7 mouse cellular contexts compared by ENCODE assay signal in the genomic region with DNA sequence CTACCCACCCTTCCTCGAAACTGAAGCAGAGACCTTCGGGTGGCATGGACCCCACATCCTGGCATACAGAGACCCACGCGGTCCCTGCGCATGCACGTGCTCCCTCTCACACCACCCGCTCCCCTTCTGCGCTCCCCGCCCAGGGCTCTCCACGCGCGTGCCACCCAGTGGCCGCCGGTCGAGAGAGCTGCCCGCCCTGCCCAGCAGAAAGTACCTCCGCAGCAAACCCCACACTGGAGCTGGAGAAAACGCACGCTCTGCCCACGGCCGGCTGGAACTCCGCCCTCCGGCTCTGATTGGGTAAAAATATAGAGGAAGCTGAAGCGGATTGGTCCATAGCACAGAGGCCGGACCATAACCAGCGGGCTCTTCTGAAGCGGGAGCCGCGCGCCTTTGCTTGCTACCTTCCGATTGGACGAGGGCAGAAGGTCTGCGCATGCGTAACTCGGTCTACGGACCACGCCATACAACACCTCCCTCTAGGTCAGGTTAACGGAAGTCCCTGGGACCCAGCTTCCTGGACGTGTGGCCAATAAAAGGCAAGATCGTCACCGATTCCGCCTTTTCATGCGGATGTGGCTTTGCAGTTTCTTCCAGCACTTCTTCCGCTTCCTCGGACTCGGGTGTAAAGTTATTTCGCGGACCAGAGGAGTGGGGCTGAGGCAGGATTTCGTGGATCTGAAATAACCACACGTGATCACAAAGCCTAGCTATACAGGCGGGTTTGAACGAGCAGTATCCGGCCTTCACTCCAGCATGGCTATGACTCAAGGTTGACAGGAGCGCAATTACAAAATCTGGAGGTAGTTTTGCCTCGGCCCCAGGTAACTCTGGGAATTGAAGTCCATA. TPM values are rescaled to one million over a fixed set of nuclear protein-coding genes. Genes with fewer than 3 reads are reported as not detected.
DNase-seq lines count a peak whose midpoint lies in the region; ATAC-seq lines count a peak whose summit lies in the region.

A gene (minus strand): TSS at position 280 of the 849 bp plus-strand sequence.

- H3K4me2 ChIP-seq in embryonic facial prominence, embryonic 12.5 days (replicated peaks) = peak within 1 kb of the TSS; percentile 83
- H3K4me2 ChIP-seq in limb, embryonic 11.5 days (ENCODE audit: low read depth, severe bottlenecking) = peak within 1 kb of the TSS; percentile 77
- peak within 1 kb of the TSS; percentile 89 for H3K4me2 ChIP-seq in midbrain, embryonic 14.5 days (ENCODE audit: low read length)

- H3K27ac ChIP-seq in embryonic facial prominence, embryonic 12.5 days = peak within 1 kb of the TSS; percentile 78
- H3K27ac ChIP-seq in limb, embryonic 11.5 days (replicated peaks; ENCODE audit: low read depth, low read length) = peak within 1 kb of the TSS; percentile 77
- H3K27ac ChIP-seq in midbrain, embryonic 14.5 days (replicated peaks; ENCODE audit: low read depth, low read length) = peak within 1 kb of the TSS; percentile 75

- peak; percentile 98 for DNase-seq in adrenal gland, postnatal 25 days
- peak; percentile 100 for DNase-seq in heart, adult 11 months
- DNase-seq in kidney, adult 18-20 months = peak; percentile 97
- DNase-seq in limb, embryonic 11.5 days (ENCODE audit: low spot score) = peak; percentile 100
- DNase-seq in midbrain, embryonic 14.5 days = peak; percentile 100
- peak; percentile 90 to 97 for DNase-seq in spleen, adult 18-20 months

- peak within 1 kb of the TSS; percentile 64 for H3K9ac ChIP-seq in embryonic facial prominence, embryonic 12.5 days
- H3K9ac ChIP-seq in limb, embryonic 11.5 days (ENCODE audit: low read length) = peak within 1 kb of the TSS; percentile 88
- H3K9ac ChIP-seq in midbrain, embryonic 14.5 days (replicated peaks; ENCODE audit: low read length) = peak within 1 kb of the TSS; percentile 66

- no peaks in the 10 kb centered on the region for H3K9me3 ChIP-seq in embryonic facial prominence, embryonic 12.5 days
- no peaks in the 10 kb centered on the region for H3K9me3 ChIP-seq in limb, embryonic 11.5 days (ENCODE audit: control insufficient read depth, low read length)
- H3K9me3 ChIP-seq in midbrain, embryonic 14.5 days (ENCODE audit: control insufficient read depth, low read length) = no peaks in the 10 kb centered on the region

- ATAC-seq in embryonic facial prominence, embryonic 12.5 days (ENCODE audit: insufficient number of reproducible peaks, insufficient read depth, low FRiP score, low TSS enrichment) = peak; percentile 99
- peak; percentile 99 for ATAC-seq in limb, embryonic 11.5 days (ENCODE audit: insufficient number of reproducible peaks, low FRiP score, low TSS enrichment, low read depth)
- ATAC-seq in midbrain, embryonic 14.5 days (ENCODE audit: low FRiP score, low TSS enrichment) = peak; percentile 99

- no peaks in the 10 kb centered on the region for H3K27me3 ChIP-seq in embryonic facial prominence, embryonic 12.5 days
- no peaks in the 10 kb centered on the region for H3K27me3 ChIP-seq in limb, embryonic 11.5 days (ENCODE audit: control insufficient read depth, insufficient read depth, low read length)
- no peaks in the 10 kb centered on the region for H3K27me3 ChIP-seq in midbrain, embryonic 14.5 days (ENCODE audit: control insufficient read depth, insufficient read depth, low read length)

- no peaks in the 10 kb centered on the region for H3K36me3 ChIP-seq in embryonic facial prominence, embryonic 12.5 days
- H3K36me3 ChIP-seq in limb, embryonic 11.5 days (ENCODE audit: control insufficient read depth, insufficient read depth, low read length) = no peaks in the 10 kb centered on the region
- no peaks in the 10 kb centered on the region for H3K36me3 ChIP-seq in midbrain, embryonic 14.5 days (ENCODE audit: control insufficient read depth, insufficient read depth, low read length)

- under 1% methylated on average over 55 of the region's 55 CpGs for WGBS in embryonic facial prominence, embryonic 12.5 days
- under 1% methylated on average over 55 of the region's 55 CpGs for WGBS in limb, embryonic 11.5 days
- WGBS in midbrain, embryonic 14.5 days = under 1% methylated on average over 55 of the region's 55 CpGs

- H3K4me3 ChIP-seq in embryonic facial prominence, embryonic 12.5 days = peak within 1 kb of the TSS; percentile 55
- peak within 1 kb of the TSS; percentile 68 for H3K4me3 ChIP-seq in limb, embryonic 11.5 days (ENCODE audit: low read depth, low read length)
- H3K4me3 ChIP-seq in midbrain, embryonic 14.5 days (replicated peaks; ENCODE audit: low read depth, low read length) = peak within 1 kb of the TSS; percentile 64

- H3K4me1 ChIP-seq in embryonic facial prominence, embryonic 12.5 days = peaks cover 10% of the 10 kb centered on the region; the same call in 1 of the 2 replicates
- H3K4me1 ChIP-seq in limb, embryonic 11.5 days (ENCODE audit: control insufficient read depth, insufficient read depth, low read length) = peaks cover 4% of the 10 kb centered on the region; the same call in 1 of the 2 replicates
- peaks cover 7% of the 10 kb centered on the region for H3K4me1 ChIP-seq in midbrain, embryonic 14.5 days (ENCODE audit: control insufficient read depth, insufficient read depth, low read length)

RNA-seq across cellular contexts. Expression of the gene that starts here (rescaled TPM):
- 4.1 and 5.0 TPM in 2 replicates for total RNA-seq in adrenal gland, postnatal 25 days (2021)
- polyA plus RNA-seq in embryonic facial prominence, embryonic 12.5 days (2016; fragmentation: Nextera tagmentation; extraction: Ambion mirVana) = 12.9 and 14.6 TPM in 2 replicates
- 14.4 and 15.6 TPM in 2 replicates for polyA plus RNA-seq in limb, embryonic 11.5 days (2014; fragmentation: Nextera tagmentation; extraction: Ambion mirVana)
- 5.4 and 6.2 TPM in 2 replicates for polyA plus RNA-seq in midbrain, embryonic 14.5 days (2014; fragmentation: Nextera tagmentation; extraction: Ambion mirVana)

Comparison
In these comparisons a context has a peak if more than half of its experiments do, and no peak if none do; other contexts are left out.
1. Peak in every context shown above with its lines: DNase-seq, ATAC-seq, H3K4me3 ChIP-seq and H3K27ac ChIP-seq.